Mouse (Mus musculus): ENCODE measurements around the gene Cbs. TPM values are rescaled to one million over a fixed set of nuclear protein-coding genes. Genes with fewer than 3 reads are reported as not detected.
"Not testable (repeated sequence)": the region's sequence is repeated elsewhere in the genome, so short reads cannot be mapped to it uniquely, and the experiment has no call there.

Cbs gene
- polyA plus RNA-seq, 1 experiment from 2014 or later = 6.3 TPM

DNA sequence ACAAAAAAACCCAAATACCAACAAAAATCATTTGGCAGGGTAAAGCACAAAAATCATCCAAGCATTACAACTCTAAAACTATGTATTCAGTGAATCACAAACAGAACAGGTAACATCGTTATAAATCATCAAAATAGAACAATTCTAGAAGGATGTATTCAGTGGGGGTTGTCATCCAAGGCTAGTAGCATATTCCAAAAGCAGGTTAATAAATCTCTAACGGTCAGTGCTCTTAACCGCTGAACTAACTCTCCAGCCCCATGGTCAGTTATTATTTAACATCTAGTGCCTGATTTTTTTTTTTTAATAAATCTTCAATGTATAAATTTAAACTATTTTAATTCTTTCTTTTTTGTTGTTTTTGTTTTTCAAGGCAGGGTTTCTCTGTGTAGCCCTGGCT lies 27.9 kb downstream of the Cbs start:
- not testable (repeated sequence) for ATAC-seq; H3K4me3 ChIP-seq; H3K4me2 ChIP-seq; H3K4me1 ChIP-seq; H3K9me3 ChIP-seq (replicated peaks); H3K27me3 ChIP-seq (replicated peaks); H3K27ac ChIP-seq; H3K9ac ChIP-seq
- WGBS (ENCODE audit: insufficient replicate concordance) = 90% methylated on average over 3 of the region's 3 CpGs
- peaks cover 24% of the 10 kb centered on the region for H3K36me3 ChIP-seq

DNA sequence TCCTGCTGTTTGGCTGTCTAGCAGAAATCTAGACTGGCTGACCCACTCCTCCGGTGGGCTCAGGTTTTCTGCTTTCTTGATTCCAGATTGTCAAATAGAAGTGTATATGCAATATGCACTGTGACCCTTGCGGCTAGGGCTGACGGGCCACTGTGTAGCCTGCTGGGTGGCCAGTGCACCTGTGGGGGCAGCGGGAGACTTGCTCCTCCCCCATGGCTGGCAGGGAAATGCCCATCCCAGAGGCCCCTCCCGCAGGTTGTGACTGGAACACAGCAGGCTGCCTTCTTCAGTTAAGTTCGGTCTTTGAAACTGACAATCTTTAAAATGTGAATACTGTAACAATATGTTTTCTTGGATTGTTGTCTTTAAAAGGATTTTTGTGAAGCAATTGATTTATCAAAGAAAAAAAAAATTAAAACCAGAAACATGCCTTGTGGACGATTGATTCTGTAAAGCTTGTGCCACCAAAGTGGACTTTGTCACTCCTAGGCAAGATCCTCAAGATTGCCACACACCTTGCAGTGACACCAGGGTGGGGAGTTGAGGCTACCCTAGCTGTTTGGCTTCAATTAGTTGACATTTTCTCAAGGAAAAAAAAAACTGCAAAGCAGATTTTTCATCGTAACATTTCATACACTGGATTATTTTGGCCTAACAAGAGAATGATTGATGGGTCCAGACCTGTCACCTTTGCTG lies 29.6 kb downstream of the Cbs start:
- Histone ChIP-seq H3K4me2 (no peak overlapping the region), H3K4me3 (no peak overlapping the region), H3K27ac (no peak overlapping the region), H3K4me1 (no peaks in the 10 kb centered on the region), H3K36me3 (peaks cover 42% of the 10 kb centered on the region), H3K9ac (no peak overlapping the region), H3K9me3 (replicated peaks) (no peaks in the 10 kb centered on the region), H3K27me3 (replicated peaks) (no peaks in the 10 kb centered on the region)
- ATAC-seq = no peak
- WGBS (ENCODE audit: insufficient replicate concordance) = 84% methylated on average over 8 of the region's 8 CpGs

DNA sequence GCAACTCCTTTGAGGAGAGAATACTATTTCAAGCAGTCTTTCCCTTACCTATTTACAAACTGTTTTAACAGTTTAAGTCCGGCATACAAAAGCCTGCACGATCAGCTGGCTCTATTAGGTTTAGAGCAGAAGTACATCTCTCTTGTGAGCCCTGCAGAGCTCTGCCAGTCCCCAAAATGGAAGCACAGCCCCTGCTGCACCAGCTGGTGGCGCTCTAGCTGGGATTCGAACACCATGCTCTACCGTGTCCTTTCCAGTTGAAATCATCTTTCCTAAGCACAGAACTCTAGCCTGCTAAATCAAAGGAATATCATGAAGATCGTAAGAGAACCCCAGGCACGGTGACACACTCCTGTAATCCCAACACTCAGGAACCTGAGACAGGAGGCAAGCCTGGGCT lies 30.6 kb downstream of the Cbs start:
- Histone ChIP-seq H3K4me2 (no peak overlapping the region), H3K4me3 (no peak overlapping the region), H3K4me1 (no peaks in the 10 kb centered on the region), H3K27ac (no peak overlapping the region), H3K9me3 (replicated peaks) (no peaks in the 10 kb centered on the region), H3K36me3 (peaks cover 49% of the 10 kb centered on the region), H3K27me3 (replicated peaks) (no peaks in the 10 kb centered on the region), H3K9ac (no peak overlapping the region)
- WGBS (ENCODE audit: insufficient replicate concordance) = 76% methylated on average over 7 of the region's 7 CpGs
- no peak for ATAC-seq

DNA sequence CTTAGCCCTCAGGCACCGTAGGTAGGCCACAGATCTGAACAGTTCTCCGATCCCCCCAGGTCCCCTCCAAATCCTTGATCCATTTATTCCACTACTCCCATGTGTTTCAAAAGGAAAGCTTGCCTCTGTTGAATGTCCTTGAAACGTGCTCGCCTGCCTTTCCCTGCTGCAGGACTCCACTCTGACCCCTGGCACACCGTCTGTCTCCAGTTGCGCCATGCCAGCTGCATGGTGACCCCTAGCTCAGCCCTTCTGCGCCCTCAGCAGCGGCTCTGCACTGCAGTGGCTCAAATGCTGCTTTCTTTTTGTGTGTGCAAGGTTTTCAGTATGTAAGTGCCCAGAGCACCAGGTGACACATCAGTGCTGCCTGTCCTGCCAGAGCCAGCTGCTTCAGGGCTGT lies 38.4 kb downstream of the Cbs start:
- WGBS (ENCODE audit: insufficient replicate concordance) = 73% methylated on average over 8 of the region's 8 CpGs
- no peak for ATAC-seq
- no peaks in the 10 kb centered on the region for H3K27me3 ChIP-seq (replicated peaks)

DNA sequence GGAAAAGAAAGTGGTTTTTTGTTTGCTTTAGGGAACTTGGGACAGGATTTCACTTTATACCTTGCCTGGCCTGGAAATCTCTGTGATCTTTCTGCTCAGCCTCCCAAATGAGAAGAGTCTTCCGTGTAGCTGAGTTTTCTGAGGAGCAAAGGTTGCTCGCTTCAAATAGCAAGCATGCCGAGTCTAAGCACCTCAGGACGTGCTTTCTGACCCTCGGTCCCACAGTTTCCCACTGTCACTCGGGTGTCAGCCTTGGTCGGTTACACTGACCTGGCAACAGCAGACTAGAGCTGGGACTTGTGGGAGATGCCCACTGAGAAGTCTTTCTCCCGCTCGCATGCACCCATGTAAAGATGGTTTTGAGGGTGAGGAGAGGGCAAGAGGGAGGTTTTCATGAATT lies 39.1 kb downstream of the Cbs start:
- no peak overlapping the region for H3K9ac ChIP-seq
- peaks cover 66% of the 10 kb centered on the region for H3K36me3 ChIP-seq
- H3K27ac ChIP-seq = no peak overlapping the region
- H3K4me1 ChIP-seq = no peaks in the 10 kb centered on the region; the same call in 1 of the 2 replicates
- ATAC-seq = no peak
- no peaks in the 10 kb centered on the region for H3K27me3 ChIP-seq (replicated peaks)
- 85% methylated on average over 9 of the region's 9 CpGs for WGBS (ENCODE audit: insufficient replicate concordance)
- no peak overlapping the region for H3K4me3 ChIP-seq
- no peaks in the 10 kb centered on the region for H3K9me3 ChIP-seq (replicated peaks)
- H3K4me2 ChIP-seq = no peak overlapping the region

More for the DNA sequence above, 38.4 kb downstream of the Cbs start:
- H3K36me3 ChIP-seq = peaks cover 66% of the 10 kb centered on the region
- no peaks in the 10 kb centered on the region for H3K9me3 ChIP-seq (replicated peaks)
- no peak overlapping the region for H3K27ac ChIP-seq
- no peak overlapping the region for H3K4me3 ChIP-seq
- no peak overlapping the region for H3K4me2 ChIP-seq
- H3K9ac ChIP-seq = no peak overlapping the region
- no peaks in the 10 kb centered on the region; the same call in 1 of the 2 replicates for H3K4me1 ChIP-seq

DNA sequence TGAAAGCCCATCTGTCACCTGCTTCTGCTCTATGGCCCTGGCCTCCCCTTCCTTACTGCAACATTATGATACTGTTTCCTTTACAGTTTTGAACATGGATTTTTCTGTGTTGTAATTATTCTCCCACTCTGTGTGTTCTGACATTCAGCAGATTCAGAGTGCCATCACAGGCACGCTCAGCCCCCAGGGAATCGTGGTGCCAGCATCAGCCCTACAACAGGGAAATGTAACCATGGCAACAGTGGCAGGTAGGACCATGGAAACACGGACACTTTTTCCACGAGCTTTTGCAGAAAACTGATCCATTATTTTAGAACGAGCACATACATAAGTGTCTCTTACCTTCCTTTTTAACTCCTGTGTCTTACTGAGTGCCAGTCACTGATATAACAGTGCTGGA lies 42.0 kb downstream of the Cbs start:
- Histone ChIP-seq H3K27ac (0 out of 2 replicates have a peak overlapping the region, but pooled peaks have one; percentile 2), H3K4me1 (no peaks in the 10 kb centered on the region; the same call in 1 of the 2 replicates), H3K4me3 (no peak overlapping the region), H3K36me3 (peaks cover 80% of the 10 kb centered on the region), H3K4me2 (no peak overlapping the region), H3K9ac (no peak overlapping the region), H3K27me3 (replicated peaks) (no peaks in the 10 kb centered on the region), H3K9me3 (replicated peaks) (no peaks in the 10 kb centered on the region)
- ATAC-seq = no peak
- WGBS (ENCODE audit: insufficient replicate concordance) = 70% methylated on average over 5 of the region's 5 CpGs

DNA sequence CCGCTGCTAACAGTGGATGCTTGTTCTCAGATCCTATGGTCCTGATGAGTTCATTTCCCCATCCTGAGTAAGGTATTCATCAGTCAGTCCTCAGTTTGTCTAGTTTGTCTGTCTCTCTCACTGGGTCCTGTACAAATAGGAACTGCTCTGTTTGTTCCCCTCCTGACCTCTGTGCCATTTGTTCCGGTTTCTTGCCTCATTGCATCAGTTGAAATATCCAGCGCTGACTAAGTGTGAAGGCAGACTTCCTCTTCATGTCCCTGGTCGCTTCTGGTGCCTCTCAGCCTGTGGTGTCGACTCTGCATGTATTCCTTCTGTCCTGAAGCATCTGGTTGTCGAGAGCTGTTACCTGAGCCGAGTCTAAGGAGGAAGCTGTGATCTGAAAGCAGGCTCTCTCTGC lies 42.4 kb downstream of the Cbs start:
- ATAC-seq = no peak
- H3K27ac ChIP-seq = 0 out of 2 replicates have a peak overlapping the region, but pooled peaks have one; percentile 2
- WGBS (ENCODE audit: insufficient replicate concordance) = 50% methylated on average over 7 of the region's 7 CpGs
- H3K9me3 ChIP-seq (replicated peaks) = no peaks in the 10 kb centered on the region
- H3K4me2 ChIP-seq = no peak overlapping the region
- H3K4me1 ChIP-seq = no peaks in the 10 kb centered on the region; the same call in 1 of the 2 replicates
- no peak overlapping the region for H3K9ac ChIP-seq
- H3K27me3 ChIP-seq (replicated peaks) = no peaks in the 10 kb centered on the region
- H3K36me3 ChIP-seq = peaks cover 77% of the 10 kb centered on the region
- no peak overlapping the region for H3K4me3 ChIP-seq

DNA sequence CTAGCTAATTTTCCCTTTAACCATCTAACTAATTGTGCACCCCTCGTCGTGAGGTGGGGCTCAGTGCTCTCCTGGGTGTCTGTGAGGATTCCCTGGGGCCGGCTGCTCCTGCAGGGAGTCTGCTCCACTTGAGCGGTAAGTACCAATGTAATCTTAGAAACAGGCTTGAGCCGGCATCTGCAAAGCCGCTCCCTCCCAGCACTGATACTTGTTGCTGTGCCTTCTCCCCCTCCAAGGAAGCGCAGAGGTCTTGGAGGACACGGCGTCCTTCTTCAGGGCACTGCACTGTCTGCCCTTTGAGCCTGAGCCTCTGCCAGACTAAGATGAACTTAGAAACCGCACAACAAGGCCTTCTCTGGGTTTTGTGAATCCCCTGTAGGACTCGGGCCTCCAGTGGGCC lies 46.2 kb downstream of the Cbs start:
- WGBS (ENCODE audit: insufficient replicate concordance) = 80% methylated on average over 11 of the region's 11 CpGs
- no peak overlapping the region for H3K27ac ChIP-seq
- H3K36me3 ChIP-seq = peaks cover 61% of the 10 kb centered on the region
- H3K4me2 ChIP-seq = no peak overlapping the region
- no peaks in the 10 kb centered on the region for H3K27me3 ChIP-seq (replicated peaks)
- H3K9ac ChIP-seq = no peak overlapping the region
- H3K4me3 ChIP-seq = no peak overlapping the region
- ATAC-seq = no peak
- H3K4me1 ChIP-seq = peaks cover 2% of the 10 kb centered on the region; the same call in 1 of the 2 replicates
- no peaks in the 10 kb centered on the region for H3K9me3 ChIP-seq (replicated peaks)

DNA sequence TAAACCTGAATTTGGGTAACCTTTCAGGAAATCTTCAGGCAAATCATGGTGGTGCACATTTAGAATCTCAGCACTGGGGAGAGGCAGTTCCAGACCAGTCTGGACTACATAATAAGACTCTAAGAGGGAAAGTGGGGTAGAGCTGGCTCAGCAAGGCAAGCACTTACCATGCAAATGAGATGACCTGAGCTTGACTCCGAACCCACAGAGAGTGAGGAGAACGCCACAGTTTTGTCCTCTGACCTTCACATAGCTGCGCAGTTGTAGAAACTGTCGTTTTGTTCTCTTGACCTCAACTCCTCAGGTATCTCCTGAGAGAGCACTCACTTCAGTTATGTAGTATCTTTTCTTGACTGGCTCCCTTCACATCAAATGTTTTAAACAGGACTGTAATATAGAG lies 48.3 kb downstream of the Cbs start:
- WGBS (ENCODE audit: insufficient replicate concordance) = 88% methylated on average over 4 of the region's 4 CpGs
- no peak overlapping the region for H3K4me2 ChIP-seq
- no peak overlapping the region for H3K9ac ChIP-seq
- no peak overlapping the region for H3K27ac ChIP-seq
- no peaks in the 10 kb centered on the region for H3K27me3 ChIP-seq (replicated peaks)
- no peak overlapping the region for H3K4me3 ChIP-seq
- ATAC-seq = no peak
- H3K36me3 ChIP-seq = peaks cover 63% of the 10 kb centered on the region
- H3K9me3 ChIP-seq (replicated peaks) = no peaks in the 10 kb centered on the region
- H3K4me1 ChIP-seq = 0 out of 2 replicates have a peak, but pooled peaks cover 2% of the 10 kb centered on the region

DNA sequence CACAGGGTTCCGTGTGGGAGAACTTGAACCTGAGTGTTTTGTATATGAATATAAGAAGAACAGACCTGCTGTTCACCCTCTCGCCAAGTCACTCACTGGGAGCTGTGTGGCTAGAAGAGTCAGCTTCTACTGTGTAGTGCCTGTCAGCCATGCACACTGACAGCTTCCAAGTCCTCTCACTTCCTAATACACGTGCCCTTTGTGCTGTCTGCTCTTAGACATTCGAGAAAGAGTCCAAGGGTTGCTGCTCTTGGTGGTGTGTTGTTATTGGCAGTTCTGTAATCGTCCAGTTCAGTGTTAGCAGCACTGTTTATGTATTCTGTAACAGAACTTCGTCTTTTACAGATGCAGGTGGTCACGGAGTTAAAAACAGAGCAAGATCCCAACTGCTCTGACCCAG lies 48.9 kb downstream of the Cbs start:
- WGBS (ENCODE audit: insufficient replicate concordance) = 70% methylated on average over 7 of the region's 7 CpGs
- H3K9ac ChIP-seq = no peak overlapping the region
- peaks cover 59% of the 10 kb centered on the region for H3K36me3 ChIP-seq
- ATAC-seq = no peak
- no peak overlapping the region for H3K27ac ChIP-seq
- no peaks in the 10 kb centered on the region for H3K9me3 ChIP-seq (replicated peaks)
- H3K4me1 ChIP-seq = 0 out of 2 replicates have a peak, but pooled peaks cover 2% of the 10 kb centered on the region
- no peak overlapping the region for H3K4me2 ChIP-seq
- no peaks in the 10 kb centered on the region for H3K27me3 ChIP-seq (replicated peaks)
- H3K4me3 ChIP-seq = no peak overlapping the region

DNA sequence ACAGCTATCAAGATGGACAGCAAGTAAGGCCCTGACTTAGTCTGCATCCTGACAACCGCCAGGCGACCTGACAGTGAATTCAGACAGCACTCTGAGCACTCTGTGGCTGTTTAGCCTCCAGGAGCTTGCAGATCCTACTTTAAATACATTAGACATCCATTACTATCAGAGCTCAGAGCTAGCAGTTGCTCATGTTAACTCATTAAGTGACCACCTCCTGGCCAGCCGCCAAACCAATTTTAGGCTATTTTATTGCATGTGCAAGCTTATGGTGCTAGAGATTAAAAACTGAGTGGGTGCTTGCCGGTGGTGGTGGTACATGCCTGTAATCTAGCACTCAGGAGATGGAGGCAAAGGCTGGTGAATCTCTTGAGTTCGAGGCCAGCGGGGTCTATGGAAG lies 53.3 kb downstream of the Cbs start:
- Histone ChIP-seq H3K4me3 (no peak overlapping the region), H3K9ac (no peak overlapping the region), H3K36me3 (peaks cover 22% of the 10 kb centered on the region; the same call in 1 of the 2 replicates), H3K4me1 (0 out of 2 replicates have a peak, but pooled peaks cover 2% of the 10 kb centered on the region), H3K4me2 (no peak overlapping the region), H3K9me3 (replicated peaks) (no peaks in the 10 kb centered on the region), H3K27me3 (replicated peaks) (no peaks in the 10 kb centered on the region), H3K27ac (no peak overlapping the region)
- no peak for ATAC-seq
- WGBS (ENCODE audit: insufficient replicate concordance) = 77% methylated on average over 6 of the region's 6 CpGs

DNA sequence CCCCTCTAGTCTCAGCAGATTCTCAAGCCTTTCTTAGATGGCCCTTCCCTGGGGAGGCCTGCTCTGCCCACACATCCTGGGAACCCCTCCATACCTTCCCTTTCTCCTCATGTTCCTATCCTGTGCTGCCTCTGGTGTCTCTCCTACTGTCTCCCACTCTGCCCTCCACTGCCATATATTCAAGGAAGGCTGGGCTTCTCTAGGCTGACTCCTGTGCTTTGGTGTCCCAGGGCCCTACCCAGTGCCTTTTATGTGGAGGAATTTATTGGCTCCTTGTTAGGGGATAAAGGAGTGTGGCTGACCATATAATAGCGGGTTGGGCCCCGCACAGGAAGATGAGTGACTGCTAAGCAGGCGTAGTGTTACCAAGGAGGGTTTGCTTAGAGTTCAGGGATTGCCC lies 53.9 kb downstream of the Cbs start:
- H3K9me3 ChIP-seq (replicated peaks) = no peaks in the 10 kb centered on the region
- no peak overlapping the region for H3K27ac ChIP-seq
- 0 out of 2 replicates have a peak, but pooled peaks cover 2% of the 10 kb centered on the region for H3K4me1 ChIP-seq
- no peak for ATAC-seq
- peaks cover 22% of the 10 kb centered on the region; the same call in 1 of the 2 replicates for H3K36me3 ChIP-seq
- no peak overlapping the region for H3K4me2 ChIP-seq
- no peak overlapping the region for H3K9ac ChIP-seq
- H3K4me3 ChIP-seq = no peak overlapping the region
- no peaks in the 10 kb centered on the region for H3K27me3 ChIP-seq (replicated peaks)
- 80% methylated on average over 3 of the region's 3 CpGs for WGBS (ENCODE audit: insufficient replicate concordance)

All from liver, embryonic 12.5 days (tissue).